Mouse (Mus musculus) adipose tissue, adult 10 weeks (tissue): ENCODE data around the gene Synpo2. TPM values are rescaled to one million over a fixed set of nuclear protein-coding genes. Genes with fewer than 3 reads are reported as not detected.

ENCODE experiments used
- polyA plus RNA-seq: library from polyadenylated mRNA; stranded (reverse); fragments of 350-450 nt; fragmentation: Illumina TruSeq; extraction: RNeasy Lipid Tissue Mini Kit (QIAGEN cat#74804); gene quantifications from one replicate; pipeline ENCODE4 v1.2.3, GENCODE M21; 2014; ENCODE audit warnings: low read depth, low replicate concordance

The Synpo2 gene
- polyA plus RNA-seq: 20.4 TPM

DNA sequence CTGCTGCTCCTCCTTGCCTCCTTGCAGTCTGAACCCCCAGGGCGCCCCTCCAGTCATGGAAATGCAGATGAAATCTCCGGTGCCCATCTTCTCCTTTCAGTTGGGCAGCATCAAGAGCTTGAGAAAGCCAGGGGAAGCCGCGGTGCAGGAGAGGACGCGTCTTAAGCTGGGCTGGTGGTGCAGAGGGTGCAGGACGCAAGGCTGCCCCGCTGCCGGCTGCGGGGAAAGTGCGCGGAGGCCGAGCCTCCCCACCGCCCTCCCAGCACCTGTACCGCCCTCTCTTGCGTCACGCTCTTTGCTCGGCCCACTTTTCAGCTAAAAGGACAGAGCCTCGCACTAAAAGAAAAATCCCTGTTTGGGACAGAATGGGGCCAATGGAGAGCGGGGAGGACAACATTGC, at the start of gene Synpo2:
TSS of gene Synpo2 (minus strand) at position 229 of the 400 bp plus-strand sequence.

DNA sequence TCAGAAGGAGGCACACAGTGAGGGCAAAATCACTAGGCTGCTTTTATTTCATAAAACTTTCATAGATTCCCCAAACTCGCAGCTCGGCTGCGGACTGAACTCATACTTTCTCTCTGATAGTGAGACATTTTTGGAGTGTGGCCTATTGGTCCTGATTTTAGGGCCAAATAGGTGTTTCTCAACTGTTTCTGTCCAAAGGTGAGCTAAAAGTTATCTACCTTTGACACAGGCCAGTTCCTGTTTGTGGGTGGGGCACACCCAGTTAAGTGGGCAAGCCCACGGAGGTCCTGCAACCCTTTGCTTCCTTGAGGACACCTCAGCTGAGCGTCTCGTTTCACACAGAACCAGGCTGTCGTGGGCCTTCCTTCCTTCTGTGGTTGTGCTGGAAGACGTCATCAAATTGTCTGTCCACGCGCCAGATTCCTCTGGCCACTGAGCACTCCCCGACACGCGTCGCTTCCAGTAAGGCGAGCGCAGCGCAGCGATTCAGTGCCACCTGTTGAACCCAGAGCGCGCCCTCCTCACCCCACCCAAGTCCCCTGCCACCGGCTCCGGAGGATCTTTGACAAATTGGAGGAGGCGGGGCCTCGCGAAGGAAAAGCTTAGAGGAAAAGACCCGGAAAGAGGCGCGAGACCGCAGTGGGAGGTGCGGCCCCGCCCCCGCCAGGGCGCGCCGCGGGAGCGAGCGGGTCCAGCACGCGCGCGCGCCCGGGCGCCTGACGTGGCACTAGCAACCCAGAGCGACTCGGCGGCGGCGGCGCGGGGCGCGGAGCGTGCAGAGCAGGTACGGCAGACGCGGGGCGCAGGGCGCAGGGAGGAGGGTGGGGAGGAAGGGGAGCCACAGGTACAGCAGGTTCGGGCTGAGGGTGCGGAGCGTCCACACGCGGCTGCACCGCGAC, 31.1 kb upstream of the Synpo2 start, which contains the start of gene Sec24d:
TSS of gene Sec24d (plus strand) at position 703 of the 899 bp plus-strand sequence.

GRCm38 (mm10) chr3:123034752-123035151, 201.2 kb downstream of the Synpo2 start, which contains the start of gene Myoz2:
Myoz2 (minus strand) TSS chr3:123035015.

Other genes starting within 250 kb of the Synpo2 start
- gene Myoz2, start 201.1 kb downstream of the Synpo2 start, polyA plus RNA-seq: 0.35 TPM
- gene Sec24d, start 31.3 kb upstream of the Synpo2 start, polyA plus RNA-seq: 55.5 TPM
- 14.4 TPM for gene Mettl14, start 150.0 kb upstream of the Synpo2 start, polyA plus RNA-seq
- gene Prss12, start 210.8 kb upstream of the Synpo2 start, polyA plus RNA-seq: 18.7 TPM